Mouse (Mus musculus) midbrain, embryonic 16.5 days (tissue): ENCODE measurements at regions not wholly inside any gene's neighbourhood (a gene's known extent, or its start where the extent isn't known, plus 50 kb on each side); places are given as distances from the start of the nearest gene placed in this dataset.

Source experiments
- ATAC-seq: fragments of 200-750 bp; cut with Nextera tagmentation; 2 replicates; pipeline ENCODE4 v1.8.0; 2017; ENCODE audit warnings: moderate TSS enrichment
- H3K27ac ChIP-seq: fragments of 300-500 bp; sonication (generic); 2 replicates; pipeline ENCODE4 v1.5.1; 2014; ENCODE audit warnings: mild to moderate bottlenecking, low read length, mixed read lengths
- H3K27me3 ChIP-seq: fragments of 300-500 bp; sonication (generic); 2 replicates; pipeline ENCODE4 v1.6.1; 2014; ENCODE audit warnings: low read depth, low read length, mixed read lengths; ENCODE audit not compliant: control insufficient read depth, insufficient read depth
- H3K36me3 ChIP-seq: fragments of 300-500 bp; sonication (generic); 2 replicates; pipeline ENCODE4 v1.6.1; 2014; ENCODE audit warnings: mild to moderate bottlenecking, low read length, moderate library complexity, mixed read lengths; ENCODE audit not compliant: control insufficient read depth, insufficient read depth
- H3K4me1 ChIP-seq: fragments of 300-500 bp; sonication (generic); 2 replicates; pipeline ENCODE4 v1.6.1; 2014; ENCODE audit warnings: mild to moderate bottlenecking, low read length, mixed read lengths; ENCODE audit not compliant: control insufficient read depth, insufficient read depth
- H3K4me2 ChIP-seq: fragments of 300-500 bp; sonication (generic); 2 replicates; pipeline ENCODE4 v1.6.1; 2014; ENCODE audit warnings: mild to moderate bottlenecking, low read length, mixed read lengths
- H3K4me3 ChIP-seq: fragments of 300-500 bp; sonication (generic); 2 replicates; pipeline ENCODE4 v1.5.1; 2014; ENCODE audit warnings: low read depth, mild to moderate bottlenecking, low read length, moderate library complexity, mixed read lengths
- H3K9ac ChIP-seq: fragments of 300-500 bp; sonication (generic); 2 replicates; pipeline ENCODE4 v1.6.1; 2014; ENCODE audit warnings: low read depth, low read length, mixed read lengths
- H3K9me3 ChIP-seq: fragments of 300-500 bp; sonication (generic); replicated peaks from 2 replicates; pipeline ENCODE4 v1.6.1; 2014; ENCODE audit warnings: mild to moderate bottlenecking, low read length, mixed read lengths; ENCODE audit not compliant: control insufficient read depth, poor library complexity, severe bottlenecking
- WGBS: fragments of 180-500 bp; shearing (Covaris S2); extraction: QIAGEN DNeasy Blood & Tissue Kit; methylation state at CpG from one replicate; pipeline ENCODE4 v1.1.7; 2014; 5-methylcytosine and 5-hydroxymethylcytosine counted together

- WGBS = 85% methylated on average over 2 of the region's 2 CpGs
- no peaks in the 10 kb centered on the region for H3K36me3 ChIP-seq
- H3K4me1 ChIP-seq = no peaks in the 10 kb centered on the region
- H3K4me3 ChIP-seq = no peak overlapping the region
- no peak overlapping the region for H3K9ac ChIP-seq
- no peak overlapping the region for H3K27ac ChIP-seq
- no peak for ATAC-seq
- no peak overlapping the region for H3K4me2 ChIP-seq
- no peaks in the 10 kb centered on the region for H3K9me3 ChIP-seq
- H3K27me3 ChIP-seq = no peaks in the 10 kb centered on the region
Observed at GRCm38 (mm10) chr9:17587558-17587957, 704.4 kb upstream of the Chordc1 start.

DNA sequence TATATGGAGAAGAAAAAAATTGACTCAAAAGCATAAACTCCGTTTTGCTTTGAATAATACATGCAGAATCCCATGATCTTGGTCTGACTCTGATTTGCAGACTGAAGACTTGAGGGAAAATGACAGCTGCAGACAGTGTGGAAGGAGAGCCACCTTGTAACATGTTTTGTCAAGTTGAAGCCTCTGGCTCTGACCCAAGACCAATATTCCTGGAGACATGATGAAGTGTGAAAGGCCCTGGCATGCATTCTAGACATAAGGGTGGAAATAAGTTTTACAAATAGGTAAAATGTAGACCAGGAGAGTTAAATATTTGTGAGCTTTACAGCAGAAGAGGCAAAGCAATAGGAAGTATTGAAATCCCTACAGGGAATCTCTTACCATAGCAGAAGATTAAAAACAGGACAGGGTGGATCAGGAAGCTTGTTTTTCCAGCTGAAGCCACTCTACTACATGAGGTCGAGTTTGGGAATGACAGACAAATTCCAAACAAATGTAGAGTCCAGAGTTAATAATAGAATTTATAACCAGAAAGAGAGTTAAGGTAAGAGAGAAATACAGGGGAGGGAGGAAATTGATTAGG lies 703.9 kb upstream of the Chordc1 start:
- Histone ChIP-seq H3K9ac (no peak overlapping the region), H3K4me3 (no peak overlapping the region), H3K4me2 (no peak overlapping the region), H3K36me3 (no peaks in the 10 kb centered on the region), H3K9me3 (no peaks in the 10 kb centered on the region), H3K27ac (no peak overlapping the region), H3K27me3 (no peaks in the 10 kb centered on the region), H3K4me1 (no peaks in the 10 kb centered on the region)
- WGBS = 64% methylated on average over 2 of the region's 2 CpGs
- no peak for ATAC-seq

DNA sequence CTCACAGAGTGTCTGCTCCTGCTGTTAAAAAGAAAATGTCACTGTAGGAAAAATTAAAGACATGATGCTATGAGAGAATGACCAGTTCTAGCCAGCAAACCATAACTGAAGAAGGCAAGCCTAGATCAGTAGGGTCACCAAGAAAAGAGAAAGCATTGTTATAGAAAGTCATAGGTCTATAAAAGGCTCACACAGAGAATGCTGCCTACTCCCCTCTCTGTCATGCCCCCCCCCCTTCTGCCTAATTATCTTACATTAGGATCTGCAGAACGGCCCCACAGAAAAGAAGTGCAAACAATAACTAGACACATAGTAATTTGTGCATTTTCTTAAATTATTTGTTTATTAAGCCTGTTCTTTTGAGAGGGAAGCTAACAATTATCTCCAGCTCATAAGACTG lies 680.8 kb upstream of the Chordc1 start:
- Histone ChIP-seq H3K4me2 (no peak overlapping the region), H3K27me3 (no peaks in the 10 kb centered on the region), H3K27ac (no peak overlapping the region), H3K36me3 (no peaks in the 10 kb centered on the region), H3K4me3 (no peak overlapping the region), H3K4me1 (no peaks in the 10 kb centered on the region), H3K9ac (no peak overlapping the region), H3K9me3 (no peaks in the 10 kb centered on the region)
- WGBS = 64% methylated on average over 1 of the region's 1 CpGs
- ATAC-seq = no peak

GRCm38 (mm10) chr9:17642513-17642912 lies 649.4 kb upstream of the Chordc1 start:
- Histone ChIP-seq H3K4me3 (no peak overlapping the region), H3K36me3 (no peaks in the 10 kb centered on the region), H3K9ac (no peak overlapping the region), H3K4me1 (no peaks in the 10 kb centered on the region), H3K4me2 (no peak overlapping the region), H3K9me3 (no peaks in the 10 kb centered on the region), H3K27ac (no peak overlapping the region), H3K27me3 (no peaks in the 10 kb centered on the region)
- 89% methylated on average over 1 of the region's 1 CpGs for WGBS
- no peak for ATAC-seq

DNA sequence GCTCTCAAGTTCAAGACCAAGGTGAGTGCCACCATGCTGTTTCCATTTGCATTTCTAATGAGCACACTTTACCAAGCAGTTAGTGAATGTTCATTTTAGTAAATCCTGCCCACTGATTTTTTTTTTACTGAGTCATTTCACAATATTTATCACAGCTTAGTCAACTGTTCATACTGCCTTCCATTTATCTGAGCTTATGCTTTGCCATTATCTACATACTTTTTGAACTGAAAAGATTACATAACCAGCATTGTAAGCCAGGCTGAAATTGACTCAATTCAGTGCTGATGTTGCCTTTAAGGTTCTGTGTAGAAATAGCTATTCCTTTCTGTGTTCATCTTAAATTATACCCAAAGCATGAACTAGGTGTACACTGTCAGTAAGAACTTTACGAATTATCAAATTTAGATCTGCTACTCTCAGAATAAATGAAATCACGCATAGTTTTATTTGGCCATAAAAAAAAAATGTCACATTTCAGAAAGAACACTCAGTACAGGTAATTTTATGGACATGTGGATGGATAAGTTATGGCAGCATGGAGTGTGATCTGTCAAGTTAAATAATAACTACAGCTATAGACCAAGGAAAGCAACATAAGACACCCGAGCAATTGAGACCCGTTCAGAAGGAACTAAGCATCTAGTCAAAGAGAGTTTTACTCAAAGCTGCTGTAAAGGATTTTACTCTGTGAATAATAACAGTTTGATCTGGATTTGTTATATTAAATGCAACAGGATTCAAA lies 645.9 kb upstream of the Chordc1 start:
- 83% methylated on average over 4 of the region's 4 CpGs for WGBS
- Histone ChIP-seq H3K9me3 (no peaks in the 10 kb centered on the region), H3K27ac (no peak overlapping the region), H3K9ac (no peak overlapping the region), H3K4me3 (no peak overlapping the region), H3K4me2 (no peak overlapping the region), H3K4me1 (no peaks in the 10 kb centered on the region), H3K27me3 (no peaks in the 10 kb centered on the region), H3K36me3 (no peaks in the 10 kb centered on the region)
- no peak for ATAC-seq

- H3K27ac ChIP-seq = no peak overlapping the region
- H3K27me3 ChIP-seq = no peaks in the 10 kb centered on the region
- ATAC-seq = no peak
- H3K4me3 ChIP-seq = no peak overlapping the region
- no peaks in the 10 kb centered on the region for H3K9me3 ChIP-seq
- H3K36me3 ChIP-seq = no peaks in the 10 kb centered on the region
- H3K4me2 ChIP-seq = no peak overlapping the region
- no peaks in the 10 kb centered on the region for H3K4me1 ChIP-seq
- H3K9ac ChIP-seq = no peak overlapping the region
Observed at GRCm38 (mm10) chr9:17653818-17654217, 638.1 kb upstream of the Chordc1 start.

DNA sequence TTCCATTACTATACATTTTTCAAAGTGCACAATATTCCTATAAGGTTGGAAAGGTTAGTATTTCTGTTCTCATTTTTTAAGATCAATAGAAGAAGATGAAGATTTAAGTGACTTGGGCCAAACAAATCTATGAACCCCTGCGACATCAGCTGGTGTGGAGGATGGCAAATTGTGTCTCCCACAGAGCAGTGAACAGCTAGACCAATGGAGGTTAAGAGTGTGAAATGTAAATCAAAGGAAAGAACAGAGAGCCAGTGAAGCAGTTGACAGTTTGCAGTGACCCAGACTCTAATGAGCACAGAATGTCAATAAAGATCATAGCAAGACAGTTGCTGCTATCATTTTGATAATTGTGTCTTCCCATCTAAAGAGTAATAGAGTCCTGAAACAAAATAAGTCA lies 627.8 kb upstream of the Chordc1 start:
- Histone ChIP-seq H3K9ac (no peak overlapping the region), H3K9me3 (no peaks in the 10 kb centered on the region), H3K27ac (no peak overlapping the region), H3K36me3 (no peaks in the 10 kb centered on the region), H3K4me1 (no peaks in the 10 kb centered on the region), H3K4me3 (no peak overlapping the region), H3K4me2 (no peak overlapping the region), H3K27me3 (no peaks in the 10 kb centered on the region)
- ATAC-seq = no peak
- whole genome bisulfite sequencing = 37% methylated on average over 1 of the region's 1 CpGs

GRCm38 (mm10) chr9:17668260-17668659 lies 623.7 kb upstream of the Chordc1 start:
- Histone ChIP-seq H3K9me3 (no peaks in the 10 kb centered on the region), H3K4me3 (no peak overlapping the region), H3K4me2 (no peak overlapping the region), H3K9ac (no peak overlapping the region), H3K27ac (no peak overlapping the region), H3K4me1 (no peaks in the 10 kb centered on the region), H3K36me3 (no peaks in the 10 kb centered on the region), H3K27me3 (no peaks in the 10 kb centered on the region)
- no peak for ATAC-seq
- WGBS = 67% methylated on average over 1 of the region's 1 CpGs

DNA sequence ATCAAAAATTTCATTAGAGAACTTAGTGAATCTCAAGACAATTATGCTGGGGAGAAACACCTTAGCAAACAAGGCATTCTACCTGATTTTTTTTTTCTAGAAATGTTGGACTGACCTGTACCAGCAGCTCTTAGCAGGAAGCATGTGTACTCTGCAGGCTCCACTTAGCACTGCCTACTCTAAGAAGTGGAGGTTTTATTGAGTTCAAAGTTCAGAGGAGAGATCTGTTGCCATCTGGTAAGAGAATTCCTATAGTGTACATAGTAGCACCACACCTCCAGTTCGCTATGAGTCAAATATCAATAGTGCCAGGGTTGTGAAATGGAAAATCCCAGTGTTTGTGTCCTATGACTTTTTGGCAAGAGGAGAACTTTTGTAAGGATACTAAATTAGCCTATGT lies 616.4 kb upstream of the Chordc1 start:
- Histone ChIP-seq H3K4me3 (no peak overlapping the region), H3K9me3 (no peaks in the 10 kb centered on the region), H3K9ac (no peak overlapping the region), H3K27me3 (no peaks in the 10 kb centered on the region), H3K36me3 (no peaks in the 10 kb centered on the region), H3K4me1 (no peaks in the 10 kb centered on the region), H3K27ac (no peak overlapping the region), H3K4me2 (no peak overlapping the region)
- 82% methylated on average over 1 of the region's 1 CpGs for WGBS
- ATAC-seq = no peak
